Mouse (Mus musculus): Measurements from ENCODE around the gene Dkk3. TPM values are rescaled to one million over a fixed set of nuclear protein-coding genes. Genes with fewer than 3 reads are reported as not detected.
"Not testable (repeated sequence)": the region's sequence is repeated elsewhere in the genome, so short reads cannot be mapped to it uniquely, and the experiment has no call there.

Dkk3 gene
- total RNA-seq, 2 experiments from 2014 or later, result 136 to 236 TPM

DNA sequence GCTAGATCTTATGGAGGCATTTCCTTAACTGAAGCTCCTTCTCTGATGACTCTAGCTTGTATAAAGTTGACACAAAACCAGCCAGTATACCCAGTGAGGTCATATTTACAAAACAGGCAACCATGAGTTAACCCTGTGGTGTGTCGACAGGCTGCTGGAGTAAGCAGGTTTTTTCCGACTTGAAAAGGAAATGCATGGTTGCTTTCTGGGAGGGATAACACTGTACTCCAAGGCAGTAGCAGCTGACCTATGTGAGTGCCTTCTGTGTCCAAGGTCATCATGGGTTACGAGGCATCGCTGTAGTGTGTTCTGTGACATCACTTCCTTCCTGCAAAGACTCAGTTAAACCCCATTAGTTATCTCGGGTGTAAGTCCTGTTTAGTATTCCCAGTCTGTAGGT lies 55.9 kb downstream of the Dkk3 start:
- intact Hi-C loops (cut with DNase I), result no loop called here
- no peak for DNase-seq (ENCODE audit: low spot score in 2 of 2)

DNA sequence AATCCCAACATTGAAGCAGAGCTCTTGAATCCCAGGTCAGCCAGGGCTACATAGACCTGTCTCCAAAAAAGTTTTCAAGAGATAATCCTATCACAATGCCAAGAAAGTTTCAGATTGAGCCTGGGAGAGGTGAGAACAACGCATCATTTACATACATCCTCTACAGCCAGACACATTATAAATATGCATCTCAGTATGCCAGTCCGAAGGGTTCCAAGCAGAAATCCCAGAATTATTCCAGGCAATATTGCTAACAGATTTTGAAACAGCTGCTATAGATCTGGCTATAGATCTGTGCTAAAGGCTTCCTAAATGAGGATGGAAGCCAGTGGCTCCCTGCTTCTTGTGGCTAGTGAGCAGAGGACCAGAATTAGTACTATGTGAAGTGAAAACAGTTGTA lies 58.0 kb downstream of the Dkk3 start:
- DNase-seq (ENCODE audit: low spot score in 2 of 2), result no peak
- intact Hi-C loops (cut with DNase I), result no loop called here

DNA sequence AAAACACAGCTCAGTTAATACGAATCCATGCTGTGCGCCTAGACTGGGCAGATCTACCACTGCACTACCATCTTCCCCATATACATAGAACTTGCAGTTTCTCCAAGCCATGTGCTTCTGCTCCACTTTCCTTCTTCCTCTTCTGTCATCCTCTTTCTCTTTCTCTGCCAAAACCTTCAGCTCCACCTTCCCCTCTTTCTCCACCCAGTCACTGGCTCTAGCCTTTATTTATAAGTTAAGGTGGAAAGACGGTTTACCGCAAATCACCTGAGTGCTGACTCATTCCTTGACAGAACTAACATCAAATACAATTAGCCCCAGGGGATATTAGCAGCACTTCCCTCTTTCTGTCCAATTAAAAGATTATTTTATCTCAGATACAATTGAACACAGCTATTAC lies 63.9 kb downstream of the Dkk3 start:
- intact Hi-C loops (cut with DNase I); DNase-seq (ENCODE audit: low spot score in 2 of 2): not testable (repeated sequence)

DNA sequence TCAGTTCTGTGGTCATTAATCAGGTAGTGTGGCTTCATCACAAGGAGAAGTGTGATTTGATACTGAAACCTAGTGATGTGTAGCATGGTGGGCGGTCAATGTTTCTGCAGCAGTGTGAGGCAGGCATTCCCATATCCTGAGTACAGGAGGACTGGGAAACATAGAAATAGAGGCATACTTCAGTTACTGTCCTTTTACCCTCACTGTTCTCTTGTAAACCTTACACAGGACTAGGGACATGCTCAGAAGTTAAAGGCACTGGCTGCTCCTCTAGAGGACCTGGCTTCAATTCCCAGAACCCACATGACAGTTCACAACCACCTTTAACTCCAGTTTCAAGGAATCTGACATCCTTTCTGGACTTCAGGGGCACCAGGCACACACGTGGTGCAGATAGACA lies 72.7 kb downstream of the Dkk3 start:
- intact Hi-C loops (cut with DNase I), result loop anchor here (5.0 kb wide), 1 partner anchor 91 kb away; no protein-coding TSS in a partner anchor
- no peak for DNase-seq (ENCODE audit: low spot score in 2 of 2)

DNA sequence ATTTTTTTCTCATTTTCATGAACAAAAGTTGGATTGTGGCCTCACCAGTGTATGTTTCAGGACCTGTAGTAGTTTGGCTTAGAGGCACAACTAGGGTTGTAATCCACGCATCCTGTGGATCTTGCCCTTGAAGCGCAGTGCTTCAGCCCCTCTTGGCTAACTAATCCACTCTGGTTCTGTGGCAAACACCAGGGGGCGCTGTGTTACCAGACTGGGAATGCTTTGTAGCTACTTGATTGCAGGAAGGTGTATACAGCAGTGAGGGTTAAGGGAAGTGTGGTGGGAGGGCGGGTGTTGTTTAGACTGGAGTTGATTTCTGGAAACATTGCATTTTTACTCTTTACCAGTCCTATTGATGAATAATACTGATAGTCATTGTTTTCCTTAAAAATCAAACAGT lies 73.8 kb downstream of the Dkk3 start:
- intact Hi-C loops (cut with DNase I), result loop anchor here (2.0 to 5.0 kb wide), 2 partner anchors 92 to 284 kb away; no protein-coding TSS in a partner anchor
- DNase-seq (ENCODE audit: low spot score in 2 of 2), result peak; percentile 76 to 80

DNA sequence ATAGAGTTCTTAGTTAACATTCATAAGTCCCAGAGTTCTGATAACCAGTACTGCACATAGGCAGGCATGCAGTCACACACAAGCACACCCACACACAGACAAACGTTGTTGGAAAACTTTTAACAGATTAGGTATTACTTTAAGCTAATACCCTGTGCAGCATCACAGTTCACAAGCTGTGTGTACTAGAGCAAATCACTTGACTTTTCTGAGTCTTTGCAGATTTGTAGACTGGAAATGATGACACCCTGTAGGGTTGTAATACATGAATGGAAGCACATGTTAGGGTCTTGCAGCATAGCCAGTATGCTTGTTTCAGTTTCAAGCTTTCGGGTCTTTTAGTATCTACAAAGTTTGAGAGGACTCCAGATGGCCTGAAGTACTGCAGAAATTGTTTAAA lies 74.6 kb downstream of the Dkk3 start:
- DNase-seq (ENCODE audit: low spot score in 2 of 2), result no peak
- intact Hi-C loops (cut with DNase I), result loop anchor here (2.0 to 5.0 kb wide), 2 partner anchors 52 to 285 kb away; no protein-coding TSS in a partner anchor

DNA sequence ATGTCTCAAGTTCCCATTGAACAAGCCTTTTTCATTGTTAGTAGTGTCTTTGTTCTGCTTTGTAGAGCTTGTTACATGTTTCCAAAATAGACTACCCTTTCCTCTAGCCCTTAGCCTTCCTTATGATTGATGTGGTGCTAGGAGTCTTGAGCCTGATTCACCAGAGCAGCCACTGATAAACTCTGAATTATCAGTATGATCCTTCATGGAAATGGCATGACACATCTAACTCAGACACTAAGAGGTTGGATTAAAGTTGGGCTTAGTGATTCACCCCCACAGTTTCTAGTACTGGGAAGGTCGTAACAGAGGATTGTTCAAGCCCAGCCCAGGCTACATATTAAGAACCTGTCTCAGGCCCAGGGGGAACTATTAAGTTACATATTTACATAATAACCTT lies 76.2 kb downstream of the Dkk3 start:
- no peak for DNase-seq (ENCODE audit: low spot score in 2 of 2)
- intact Hi-C loops (cut with DNase I), result loop anchor here (5.0 kb wide), 1 partner anchor 50 kb away; no protein-coding TSS in a partner anchor

DNA sequence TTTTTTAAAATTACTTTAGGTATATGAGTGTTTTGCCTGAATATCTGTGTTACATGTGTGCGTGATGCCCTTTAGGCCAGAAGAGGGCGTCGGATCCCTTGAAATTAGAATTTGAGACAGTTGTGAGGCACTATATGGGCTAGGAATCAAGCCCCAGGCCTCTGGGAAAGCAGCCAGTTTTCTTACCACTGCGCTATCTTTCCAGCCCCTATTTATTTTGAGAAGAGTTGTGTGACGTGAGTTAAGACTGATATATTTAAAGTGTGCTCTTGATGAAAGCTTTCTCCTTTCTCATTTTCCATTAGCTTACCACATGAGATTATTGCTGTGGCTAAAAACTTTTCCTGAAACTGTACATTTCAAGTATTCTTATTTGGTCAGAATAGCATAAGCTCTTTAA lies 84.0 kb downstream of the Dkk3 start:
- intact Hi-C loops (cut with DNase I), result no loop called here
- no peak for DNase-seq (ENCODE audit: low spot score in 2 of 2)

Other genes with a start within 250 kb of the Dkk3 start
- 10 to 100 TPM; 63.3 to 67.4 TPM for gene Usp47, start 135.6 kb downstream of the Dkk3 start, total RNA-seq (2021)
- gene Mical2, start 66.8 kb upstream of the Dkk3 start, total RNA-seq (2021), result 100 to 1,000 TPM; 605 to 619 TPM

All from left cerebral cortex, postnatal 36 days (tissue).